Mouse (Mus musculus) CH12.LX (cell line): ENCODE measurements around the gene Prrt2. TPM values are rescaled to one million over a fixed set of nuclear protein-coding genes. Genes with fewer than 3 reads are reported as not detected.

Experiments used
- DNase-seq: peaks from one replicate; pipeline ENCODE4 v3.0.0-alpha.2; 2013; ENCODE audit errors: extremely low read depth
- H3K27ac ChIP-seq: 2 replicates; pipeline ENCODE4 v1.5.1; 2012; ENCODE audit warnings: low read depth, mild to moderate bottlenecking, control low read depth, moderate library complexity; ENCODE audit not compliant: insufficient read depth
- H3K27me3 ChIP-seq: replicated peaks from 2 replicates; pipeline ENCODE3; 2012; ENCODE audit warnings: inconsistent platforms
- H3K36me3 ChIP-seq, 2 experiments: replicated peaks in 1 of 2; 2 replicates each; pipeline versions ENCODE3 to v1.6.1; 2012; ENCODE audit warnings: inconsistent platforms in 1 of 2, low read length in 1 of 2, mild to moderate bottlenecking in 1 of 2, mixed read lengths in 1 of 2, moderate library complexity in 1 of 2; ENCODE audit not compliant: control insufficient read depth in 1 of 2, insufficient read depth in 1 of 2
- H3K4me1 ChIP-seq, 2 experiments: 2 replicates each; pipeline ENCODE4 v1.6.1; 2012; ENCODE audit warnings: inconsistent platforms in 1 of 2, moderate library complexity in 1 of 2; ENCODE audit not compliant: insufficient read depth in 2 of 2, control insufficient read depth in 1 of 2
- H3K4me2 ChIP-seq: 2 replicates; pipeline ENCODE4 v1.6.1; 2012; ENCODE audit warnings: low read depth, mild to moderate bottlenecking, control low read depth; ENCODE audit not compliant: poor library complexity, insufficient read depth, severe bottlenecking
- H3K4me3 ChIP-seq, 3 experiments: fragments of 150-350 bp in 1 of 3; sonication (generic) in 1 of 3; replicated peaks in 1 of 3; 2 replicates each; pipeline versions ENCODE3 to v1.5.1; 2011 to 2012; ENCODE audit warnings: low read depth in 2 of 3, low read length in 2 of 3, mild to moderate bottlenecking in 2 of 3, moderate library complexity in 2 of 3, control low read depth in 1 of 3, improper control_type of control experiment in 1 of 3, inconsistent platforms in 1 of 3, mixed read lengths in 1 of 3; ENCODE audit not compliant: poor library complexity in 1 of 3
- H3K79me2 ChIP-seq: replicated peaks from 2 replicates; pipeline ENCODE4 v1.6.1; 2012; ENCODE audit warnings: mild to moderate bottlenecking, moderate library complexity; ENCODE audit not compliant: control insufficient read depth, poor library complexity, insufficient read depth, severe bottlenecking; ENCODE audit errors: extremely low read depth
- H3K9ac ChIP-seq: 2 replicates; pipeline ENCODE4 v1.6.1; 2012; ENCODE audit warnings: low read depth, mild to moderate bottlenecking, control low read depth, moderate library complexity; ENCODE audit not compliant: insufficient read depth
- H3K9me3 ChIP-seq: replicated peaks from 2 replicates; pipeline ENCODE3; 2012; ENCODE audit warnings: low read length, inconsistent platforms, mixed read lengths
- BHLHE40 ChIP-seq: IDR thresholded peaks from 2 replicates; pipeline ENCODE4 v1.6.1; 2011; ENCODE audit warnings: mild to moderate bottlenecking, low read depth, low read length, improper control_type of control experiment
- CHD1 ChIP-seq: IDR thresholded peaks from 2 replicates; pipeline ENCODE4 v1.6.1; 2012; ENCODE audit warnings: low read depth, low read length, improper control_type of control experiment, inconsistent platforms
- CHD2 ChIP-seq: IDR thresholded peaks from 2 replicates; pipeline ENCODE4 v1.6.1; 2011; ENCODE audit warnings: low read length, improper control_type of control experiment
- E2F4 ChIP-seq: IDR thresholded peaks from 2 replicates; pipeline ENCODE4 v1.6.1; 2011; ENCODE audit warnings: low read depth, low read length, improper control_type of control experiment; ENCODE audit not compliant: insufficient replicate concordance
- ELF1 ChIP-seq: IDR thresholded peaks from 2 replicates; pipeline ENCODE4 v1.6.1; 2014; ENCODE audit warnings: low read depth, mild to moderate bottlenecking, inconsistent platforms, low read length, improper control_type of control experiment
- EP300 ChIP-seq: IDR thresholded peaks from 2 replicates; pipeline ENCODE4 v1.6.1; 2011; ENCODE audit warnings: low read length, improper control_type of control experiment
- ETS1 ChIP-seq: conservative IDR thresholded peaks from 2 replicates; pipeline ENCODE4 v1.6.1; 2012; ENCODE audit warnings: low read depth, mild to moderate bottlenecking, inconsistent platforms, low read length, improper control_type of control experiment, moderate library complexity
- HCFC1 ChIP-seq: IDR thresholded peaks from 2 replicates; pipeline ENCODE4 v1.6.1; 2012; ENCODE audit warnings: low read depth, mild to moderate bottlenecking, inconsistent platforms, low read length, improper control_type of control experiment
- IRF4 ChIP-seq: IDR thresholded peaks from 2 replicates; pipeline ENCODE4 v1.6.1; 2014; ENCODE audit warnings: low read depth, mild to moderate bottlenecking, inconsistent platforms, low read length, improper control_type of control experiment
- JUND ChIP-seq: conservative IDR thresholded peaks from 2 replicates; pipeline ENCODE4 v1.6.1; 2011; ENCODE audit warnings: low read depth, low read length, improper control_type of control experiment
- KAT2A ChIP-seq: IDR thresholded peaks from 2 replicates; pipeline ENCODE4 v1.6.1; 2012; ENCODE audit warnings: low read length, improper control_type of control experiment, inconsistent platforms; ENCODE audit not compliant: insufficient replicate concordance
- MAFK ChIP-seq: IDR thresholded peaks from 2 replicates; pipeline ENCODE4 v1.6.1; 2011; ENCODE audit warnings: low read length, improper control_type of control experiment; ENCODE audit not compliant: insufficient replicate concordance
- MAX ChIP-seq: IDR thresholded peaks from 2 replicates; pipeline ENCODE4 v1.6.1; 2011; ENCODE audit warnings: low read length, improper control_type of control experiment
- MAZ ChIP-seq: IDR thresholded peaks from 2 replicates; pipeline ENCODE4 v1.6.1; 2012; ENCODE audit warnings: low read depth, mild to moderate bottlenecking, inconsistent platforms, low read length, improper control_type of control experiment, moderate library complexity
- MXI1 ChIP-seq: IDR thresholded peaks from 2 replicates; pipeline ENCODE4 v1.6.1; 2011; ENCODE audit warnings: mild to moderate bottlenecking, low read depth, low read length, improper control_type of control experiment
- MYC ChIP-seq: IDR thresholded peaks from 2 replicates; pipeline ENCODE4 v1.6.1; 2011; ENCODE audit warnings: low read depth, mild to moderate bottlenecking, improper control_type of control experiment, low read length
- POLR2A ChIP-seq: IDR thresholded peaks from 2 replicates; pipeline ENCODE4 v1.6.1; 2011; ENCODE audit warnings: low read depth, mild to moderate bottlenecking, improper control_type of control experiment, low read length
- RAD21 ChIP-seq: IDR thresholded peaks from 2 replicates; pipeline ENCODE4 v1.6.1; 2011; ENCODE audit warnings: low read depth, mild to moderate bottlenecking, low read length, improper control_type of control experiment, moderate library complexity
- RCOR1 ChIP-seq: conservative IDR thresholded peaks from 2 replicates; pipeline ENCODE4 v1.6.1; 2012; ENCODE audit warnings: low read depth, mild to moderate bottlenecking, inconsistent platforms, low read length, improper control_type of control experiment
- SIN3A ChIP-seq: IDR thresholded peaks from 2 replicates; pipeline ENCODE4 v1.6.1; 2012; ENCODE audit warnings: low read length, improper control_type of control experiment, inconsistent platforms
- SMC3 ChIP-seq: IDR thresholded peaks from 2 replicates; pipeline ENCODE4 v1.6.1; 2011; ENCODE audit warnings: low read depth, low read length, improper control_type of control experiment
- TBP ChIP-seq: conservative IDR thresholded peaks from 2 replicates; pipeline ENCODE4 v1.6.1; 2011; ENCODE audit warnings: low read depth, low read length, improper control_type of control experiment
- UBTF ChIP-seq: IDR thresholded peaks from 2 replicates; pipeline ENCODE4 v1.6.1; 2012; ENCODE audit warnings: low read depth, mild to moderate bottlenecking, inconsistent platforms, low read length, improper control_type of control experiment, moderate library complexity
- USF2 ChIP-seq: conservative IDR thresholded peaks from 2 replicates; pipeline ENCODE4 v1.6.1; 2011; ENCODE audit warnings: low read depth, low read length, improper control_type of control experiment
- ZC3H11A ChIP-seq: IDR thresholded peaks from 2 replicates; pipeline ENCODE4 v1.6.1; 2012; ENCODE audit warnings: low read depth, mild to moderate bottlenecking, inconsistent platforms, low read length, improper control_type of control experiment
- ZKSCAN1 ChIP-seq: IDR thresholded peaks from 2 replicates; pipeline ENCODE4 v1.6.1; 2012; ENCODE audit warnings: low read depth, inconsistent platforms, low read length, improper control_type of control experiment, borderline replicate concordance
- ZMIZ1 ChIP-seq: IDR thresholded peaks from 2 replicates; pipeline ENCODE4 v1.6.1; 2012; ENCODE audit warnings: low read depth, mild to moderate bottlenecking, inconsistent platforms, low read length, improper control_type of control experiment
- ZNF384 ChIP-seq: IDR thresholded peaks from 2 replicates; pipeline ENCODE4 v1.6.1; 2012; ENCODE audit warnings: low read depth, low read length, improper control_type of control experiment, inconsistent platforms
- dilution Hi-C: fragments of 300-500 bp; cut with MboI; formaldehyde crosslinking; loops from 2 replicates; pipeline ENCODE4 v1.14.3; 2020; ENCODE audit warnings: low sequenced_read_pairs; ENCODE audit not compliant: extremely low pct_unique_long_range_greater_than_20kb, extremely low pct_ligation_motif_present
- in situ Hi-C: fragments of 300-500 bp; cut with MboI; formaldehyde crosslinking; loops from 3 replicates; pipeline ENCODE4 v1.14.3; 2019; ENCODE audit warnings: low sequenced_read_pairs, low pct_ligation_motif_present, low pct_unique_long_range_greater_than_20kb, mixed read lengths
- polyA plus RNA-seq: library from polyadenylated mRNA; unstranded; fragments of >175 nt; gene quantifications from 2 replicates; pipeline ENCODE4 v1.2.1, GENCODE M21; 2012; ENCODE audit warnings: low read depth; ENCODE audit not compliant: insufficient read length
- total RNA-seq, 2 experiments: library from RNA; depleted of rRNA; stranded (reverse); fragments of 300-350 nt in 1 of 2; fragments of >200 nt in 1 of 2; gene quantifications; 2 replicates each; pipeline ENCODE4 v1.2.3; 2012 to 2014

The Prrt2 gene
- total and polyA plus RNA-seq, 3 experiments: 1.2 TPM; not detected in 2

GRCm38 (mm10) chr7:126976878-126977459 lies 44.0 kb downstream of the Prrt2 start:
- peaks cover 17% of the 10 kb centered on the region for H3K79me2 ChIP-seq
- peaks cover 28 to 58% of the 10 kb centered on the region in 2 experiments for H3K36me3 ChIP-seq
- H3K27ac ChIP-seq: no peak overlapping the region
- H3K4me3 ChIP-seq: peak overlapping the region; percentile 76 to 98 (median 97)
- H3K4me1 ChIP-seq: peaks cover 10 to 38% of the 10 kb centered on the region in 2 experiments
- TF ChIP-seq USF2 (no peak), SIN3A (no peak), POLR2A (no peak)
- no peaks in the 10 kb centered on the region for H3K27me3 ChIP-seq
- dilution Hi-C loops (no loop called here), in situ Hi-C loops (loop anchor here (25.0 kb wide), 1 partner anchor 810 kb away; the partner anchor contains the start of genes Gm49388 and Setd1a)
- no peaks in the 10 kb centered on the region for H3K9me3 ChIP-seq
- no peak for DNase-seq
- H3K4me2 ChIP-seq: peak overlapping the region; percentile 76
- peak overlapping the region; percentile 89 for H3K9ac ChIP-seq

GRCm38 (mm10) chr7:126975950-126976866 lies 44.8 kb downstream of the Prrt2 start, which contains the start of gene Cdiptos:
Gene Cdiptos, minus strand, starts transcription at chr7:126976098.
- dilution Hi-C loops: no loop called here
- peak; percentile 93 for TF ChIP-seq MAX
- TF ChIP-seq KAT2A: 0 out of 2 replicates have a peak, but pooled peaks have one; percentile 64
- TF ChIP-seq MAZ: no peak; the same call in 1 of the 2 replicates
- no peak; the same call in 1 of the 2 replicates for TF ChIP-seq BHLHE40
- peak; percentile 64 for TF ChIP-seq ETS1
- TF ChIP-seq POLR2A: peak; percentile 49
- peak; percentile 64; the same call in 1 of the 2 replicates for TF ChIP-seq CHD2
- no peak for TF ChIP-seq E2F4
- no peak for TF ChIP-seq ZNF384
- peak; percentile 93 for TF ChIP-seq MYC
- TF ChIP-seq IRF4: peak; percentile 86
- TF ChIP-seq ELF1: peak; percentile 77
- TF ChIP-seq ZC3H11A: no peak
- no peak for TF ChIP-seq RAD21
- TF ChIP-seq USF2: no peak
- 0 out of 2 replicates have a peak, but pooled peaks have one; percentile 51 for TF ChIP-seq RCOR1
- TF ChIP-seq SIN3A: peak; percentile 94
- 0 out of 2 replicates have a peak, but pooled peaks have one; percentile 51 for TF ChIP-seq UBTF
- peak; percentile 42 for TF ChIP-seq SMC3
- peak; percentile 88 for TF ChIP-seq HCFC1
- TF ChIP-seq TBP: peak; percentile 60; the same call in 1 of the 2 replicates
- TF ChIP-seq MAFK: no peak
- TF ChIP-seq MXI1: peak; percentile 91
- TF ChIP-seq CHD1: peak; percentile 100
- no peak for TF ChIP-seq JUND
- no peak for TF ChIP-seq EP300
- no peak for TF ChIP-seq ZMIZ1
- no peak for TF ChIP-seq ZKSCAN1

More at GRCm38 (mm10) chr7:126975950-126976866, 44.8 kb downstream of the Prrt2 start, which contains the start of gene Cdiptos:
- Histone ChIP-seq H3K36me3 (peaks cover 28 to 59% of the 10 kb centered on the region in 2 experiments), H3K9ac (peak within 1 kb of the TSS; percentile 89), H3K27me3 (no peaks in the 10 kb centered on the region), H3K4me3 (peak within 1 kb of the TSS; percentile 76 to 98 (median 97)), H3K9me3 (no peaks in the 10 kb centered on the region), H3K27ac (peak within 1 kb of the TSS; percentile 54; the same call in 1 of the 2 replicates), H3K4me2 (peak within 1 kb of the TSS; percentile 76), H3K79me2 (peaks cover 17% of the 10 kb centered on the region), H3K4me1 (peaks cover 10 to 38% of the 10 kb centered on the region in 2 experiments)
- DNase-seq: peak; percentile 97
- in situ Hi-C loops: loop anchor here (25.0 kb wide), 1 partner anchor 811 kb away; the partner anchor contains the start of genes Gm49388 and Setd1a
